Mouse (Mus musculus): ENCODE results near the gene 1700129C05Rik. TPM values are rescaled to one million over a fixed set of nuclear protein-coding genes. Genes with fewer than 3 reads are reported as not detected.

The 1700129C05Rik gene
- not detected for total RNA-seq (2021)
- long read RNA-seq, experiment 1, result 0 reads
- long read RNA-seq, experiment 2, result 0 reads

GRCm38 (mm10) chr14:59142793-59143192 lies at the start of gene 1700129C05Rik:
1700129C05Rik (minus strand) TSS chr14:59142893.
- DNase-seq (ENCODE audit: low spot score in 2 of 2), result no peak

- DNase-seq (ENCODE audit: low spot score in 2 of 2), result no peak
These were observed 43.4 kb upstream of the 1700129C05Rik start for GRCm38 (mm10) chr14:59186121-59186520.

- DNase-seq (ENCODE audit: low spot score in 2 of 2), result no peak
These were observed 42.8 kb upstream of the 1700129C05Rik start for GRCm38 (mm10) chr14:59185514-59185913.

- no peak for DNase-seq (ENCODE audit: low spot score in 2 of 2)
These were observed 40.0 kb upstream of the 1700129C05Rik start for GRCm38 (mm10) chr14:59182732-59183131.

- DNase-seq (ENCODE audit: low spot score in 2 of 2), result no peak
These were observed 36.0 kb upstream of the 1700129C05Rik start, which contains the start of gene Gm5142 for GRCm38 (mm10) chr14:59178649-59179048. Gm5142 (minus strand) TSS chr14:59178749.

GRCm38 (mm10) chr14:59157016-59157698 lies 14.5 kb upstream of the 1700129C05Rik start:
- DNase-seq (ENCODE audit: low spot score in 2 of 2), result no peak

GRCm38 (mm10) chr14:59155589-59155988 lies 12.9 kb upstream of the 1700129C05Rik start:
- no peak for DNase-seq (ENCODE audit: low spot score in 2 of 2)

- DNase-seq (ENCODE audit: low spot score in 2 of 2), result no peak
These were observed 28.4 kb downstream of the 1700129C05Rik start for GRCm38 (mm10) chr14:59114281-59114680.

- no peak for DNase-seq (ENCODE audit: low spot score in 2 of 2)
These were observed 38.6 kb downstream of the 1700129C05Rik start for GRCm38 (mm10) chr14:59104006-59104605.

- DNase-seq (ENCODE audit: low spot score in 2 of 2), result no peak
These were observed 49.1 kb downstream of the 1700129C05Rik start for GRCm38 (mm10) chr14:59093601-59094000.

- peak in 1 of 2 experiments; percentile 35 for DNase-seq (ENCODE audit: low spot score in 2 of 2)
These were observed 58.3 kb downstream of the 1700129C05Rik start for GRCm38 (mm10) chr14:59084396-59084795.

Other genes with a start within 250 kb of the 1700129C05Rik start
- not detected for gene Gm5142, start 35.9 kb upstream of the 1700129C05Rik start, total RNA-seq (2021)
- 10 to 100 TPM; 26.4 to 26.9 TPM for gene Rcbtb1, start 58.3 kb upstream of the 1700129C05Rik start, total RNA-seq (2021)
- gene Gm6904, start 117.3 kb upstream of the 1700129C05Rik start, total RNA-seq (2021), result not detected
- gene Phf11a, start 154.6 kb upstream of the 1700129C05Rik start, total RNA-seq (2021), result not detected
- gene Phf11b, start 198.5 kb upstream of the 1700129C05Rik start, total RNA-seq (2021), result under 1 TPM; 0.23 to 0.39 TPM
- 1 to 10 TPM; 2.3 to 2.4 TPM for gene Phf11d, start 222.6 kb upstream of the 1700129C05Rik start, total RNA-seq (2021)